Mouse (Mus musculus): ENCODE measurements around the gene Gm48552. TPM values are rescaled to one million over a fixed set of nuclear protein-coding genes. Genes with fewer than 3 reads are reported as not detected.
A peak's percentile ranks its signal among the peaks of the same experiment; 100 is the strongest.

Gm48552 gene
- polyA plus RNA-seq, 1 experiment from 2014 or later: 2.0 TPM

DNA sequence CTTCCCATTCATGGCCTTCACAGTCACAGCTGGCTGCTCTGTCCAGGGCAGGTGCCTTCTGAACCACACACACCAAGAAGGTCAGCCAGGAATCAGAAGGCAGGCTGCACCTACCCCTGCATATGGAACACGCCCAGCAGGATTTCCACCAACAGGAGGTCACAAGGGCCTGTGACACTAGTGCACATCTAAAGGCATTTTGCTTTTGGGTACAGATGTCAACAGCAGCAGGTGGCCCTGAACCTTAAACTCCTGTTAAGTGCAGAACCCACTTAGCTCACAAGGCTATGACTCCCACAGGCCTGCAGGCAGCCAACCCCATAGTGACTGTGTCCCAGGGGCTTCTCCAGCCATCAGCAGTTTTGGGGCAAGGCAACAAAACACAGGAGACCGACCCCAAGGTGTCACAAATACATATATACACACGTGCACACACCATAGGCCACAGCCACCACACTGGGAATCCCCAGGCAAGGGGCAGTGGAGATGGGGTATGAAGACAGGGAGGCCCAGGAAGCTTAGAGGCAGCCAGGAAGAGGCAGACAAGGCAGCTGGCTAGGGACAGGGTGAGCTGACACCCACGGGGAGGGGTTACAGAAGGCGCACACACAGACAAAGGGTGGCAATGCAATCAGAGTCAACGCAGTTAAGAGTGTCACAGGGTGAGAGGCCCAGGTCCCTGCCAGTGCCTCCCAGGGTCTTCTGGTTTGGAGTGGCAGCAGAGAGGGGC is 22.2 kb upstream of the Gm48552 start:
- Histone ChIP-seq H3K9ac (replicated peaks; ENCODE audit: low read depth, low read length) (no peak overlapping the region), H3K4me3 (ENCODE audit: low read depth, low read length) (no peak overlapping the region), H3K4me2 (ENCODE audit: low read depth, low read length) (no peak overlapping the region), H3K27ac (ENCODE audit: low read depth, low read length) (no peak overlapping the region), H3K27me3 (ENCODE audit: control insufficient read depth, insufficient read depth, low read length) (0 out of 2 replicates have a peak, but pooled peaks cover 3% of the 10 kb centered on the region), H3K36me3 (ENCODE audit: control insufficient read depth, insufficient read depth, low read length) (peaks cover 39% of the 10 kb centered on the region), H3K4me1 (ENCODE audit: control insufficient read depth, insufficient read depth, low read length) (peaks cover 10% of the 10 kb centered on the region; the same call in 1 of the 2 replicates), H3K9me3 (ENCODE audit: control insufficient read depth, low read length) (no peaks in the 10 kb centered on the region)
- ATAC-seq (ENCODE audit: low read depth): no peak
- 81% methylated on average over 6 of the region's 6 CpGs for WGBS

DNA sequence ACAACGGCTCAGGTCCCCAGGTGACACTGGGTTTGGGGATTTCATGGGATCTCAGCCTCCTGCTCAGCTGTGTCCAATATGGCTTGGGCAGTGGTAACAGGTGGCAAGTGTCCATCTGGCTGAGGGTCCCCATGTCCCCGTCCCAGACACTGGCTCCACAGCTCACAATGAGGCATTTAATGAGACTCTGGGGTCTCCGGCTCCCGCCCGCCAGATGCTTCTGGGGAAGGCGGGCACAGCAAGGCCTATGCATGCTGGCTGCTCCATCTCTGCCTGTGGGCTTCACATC is 21.7 kb upstream of the Gm48552 start:
- no peak for ATAC-seq (ENCODE audit: low read depth)
- no peak overlapping the region for H3K4me2 ChIP-seq (ENCODE audit: low read depth, low read length)
- H3K27me3 ChIP-seq (ENCODE audit: control insufficient read depth, insufficient read depth, low read length): 0 out of 2 replicates have a peak, but pooled peaks cover 3% of the 10 kb centered on the region
- H3K9me3 ChIP-seq (ENCODE audit: control insufficient read depth, low read length): no peaks in the 10 kb centered on the region
- WGBS: 50% methylated on average over 6 of the region's 6 CpGs
- no peak overlapping the region for H3K9ac ChIP-seq (replicated peaks; ENCODE audit: low read depth, low read length)
- peaks cover 39% of the 10 kb centered on the region for H3K36me3 ChIP-seq (ENCODE audit: control insufficient read depth, insufficient read depth, low read length)
- peaks cover 10% of the 10 kb centered on the region; the same call in 1 of the 2 replicates for H3K4me1 ChIP-seq (ENCODE audit: control insufficient read depth, insufficient read depth, low read length)
- no peak overlapping the region for H3K4me3 ChIP-seq (ENCODE audit: low read depth, low read length)
- no peak overlapping the region for H3K27ac ChIP-seq (ENCODE audit: low read depth, low read length)

DNA sequence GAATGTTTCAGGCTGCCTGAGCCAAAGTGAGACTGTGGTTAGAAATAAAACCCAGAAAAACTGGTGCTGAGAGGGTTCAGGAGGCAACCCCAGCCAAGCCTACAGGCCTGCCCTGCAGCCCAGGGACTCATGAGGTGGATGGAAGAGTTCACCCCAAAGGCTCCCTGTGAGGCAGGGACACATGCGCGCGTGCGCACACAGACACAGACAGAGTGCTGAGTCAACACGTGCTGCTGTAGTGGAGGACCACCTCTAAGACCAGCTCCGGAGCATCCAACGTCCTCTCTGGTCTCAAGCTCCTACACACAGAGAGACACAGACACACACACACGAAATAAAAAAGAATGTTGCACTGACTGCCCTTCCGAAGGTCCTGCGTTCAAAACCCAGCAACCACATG is 13.5 kb upstream of the Gm48552 start:
- no peak overlapping the region for H3K4me3 ChIP-seq (ENCODE audit: low read depth, low read length)
- no peak overlapping the region for H3K27ac ChIP-seq (ENCODE audit: low read depth, low read length)
- no peak overlapping the region for H3K9ac ChIP-seq (replicated peaks; ENCODE audit: low read depth, low read length)
- no peaks in the 10 kb centered on the region for H3K9me3 ChIP-seq (ENCODE audit: control insufficient read depth, low read length)
- ATAC-seq (ENCODE audit: low read depth): no peak
- no peak overlapping the region for H3K4me2 ChIP-seq (ENCODE audit: low read depth, low read length)
- peaks cover 21% of the 10 kb centered on the region for H3K4me1 ChIP-seq (ENCODE audit: control insufficient read depth, insufficient read depth, low read length)
- 92% methylated on average over 10 of the region's 10 CpGs for WGBS
- H3K36me3 ChIP-seq (ENCODE audit: control insufficient read depth, insufficient read depth, low read length): peaks cover 8% of the 10 kb centered on the region; the same call in 1 of the 2 replicates
- H3K27me3 ChIP-seq (ENCODE audit: control insufficient read depth, insufficient read depth, low read length): no peaks in the 10 kb centered on the region

DNA sequence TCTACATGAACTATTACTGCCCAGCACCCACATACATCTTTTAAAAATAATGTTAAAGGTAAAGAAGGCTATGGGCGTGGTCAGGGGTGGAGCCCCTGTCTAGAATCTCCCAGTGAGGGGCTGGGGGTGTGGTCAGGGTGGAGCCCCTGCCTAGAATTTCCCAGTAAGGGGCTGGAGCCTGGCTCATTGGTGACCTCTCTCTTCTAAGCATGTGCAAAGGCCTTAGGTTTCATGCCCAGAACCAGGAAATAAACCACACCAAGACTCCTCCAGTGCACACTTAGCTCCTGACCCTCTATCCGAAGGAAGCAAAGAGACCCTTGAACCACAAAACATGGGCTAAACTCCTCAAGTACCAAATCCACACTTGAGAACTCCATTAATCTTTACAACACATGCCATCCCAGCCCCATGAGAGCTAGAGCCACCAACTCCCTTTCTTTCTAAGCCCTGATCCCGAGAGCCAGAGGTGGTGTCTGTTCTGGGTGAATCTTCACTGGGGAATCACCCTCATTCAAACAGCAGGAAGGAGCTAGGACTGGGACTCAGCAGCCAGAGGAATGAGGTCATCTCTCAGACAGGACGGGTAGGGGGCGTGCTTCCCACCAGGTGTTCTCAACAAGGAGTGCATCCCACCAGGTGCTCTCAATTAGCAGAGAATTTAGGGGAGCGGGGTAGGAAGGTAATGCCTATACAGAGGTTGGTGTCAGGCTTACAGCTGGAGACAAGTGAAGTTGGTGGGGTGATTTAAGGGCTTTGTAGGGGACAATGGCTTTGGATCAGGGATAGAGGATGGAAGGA is 12.0 kb upstream of the Gm48552 start:
- Histone ChIP-seq H3K4me1 (ENCODE audit: control insufficient read depth, insufficient read depth, low read length) (peaks cover 21% of the 10 kb centered on the region), H3K4me3 (ENCODE audit: low read depth, low read length) (peak overlapping the region; percentile 75), H3K4me2 (ENCODE audit: low read depth, low read length) (peak overlapping the region; percentile 89), H3K9me3 (ENCODE audit: control insufficient read depth, low read length) (no peaks in the 10 kb centered on the region), H3K36me3 (ENCODE audit: control insufficient read depth, insufficient read depth, low read length) (peaks cover 4% of the 10 kb centered on the region; the same call in 1 of the 2 replicates), H3K9ac (replicated peaks; ENCODE audit: low read depth, low read length) (no peak overlapping the region; the same call in 1 of the 2 replicates), H3K27me3 (ENCODE audit: control insufficient read depth, insufficient read depth, low read length) (no peaks in the 10 kb centered on the region), H3K27ac (ENCODE audit: low read depth, low read length) (no peak overlapping the region)
- ATAC-seq (ENCODE audit: low read depth): no peak
- 43% methylated on average over 6 of the region's 6 CpGs for WGBS

DNA sequence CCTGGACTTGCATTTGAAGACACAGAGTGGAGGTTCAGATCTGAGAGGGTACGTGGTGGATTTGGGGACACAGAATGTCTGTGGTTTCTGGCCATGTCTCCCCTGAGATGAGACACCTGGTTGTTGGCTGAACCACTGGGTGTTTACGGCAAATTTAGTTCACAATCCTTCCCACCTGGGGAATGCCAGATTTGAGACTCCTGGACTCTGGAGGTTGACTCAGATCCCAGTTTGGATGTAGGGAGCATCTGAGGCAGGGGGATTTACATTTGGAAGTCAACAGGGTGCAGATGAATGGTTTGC is 11.5 kb upstream of the Gm48552 start:
- 65% methylated on average over 2 of the region's 2 CpGs for WGBS
- no peaks in the 10 kb centered on the region for H3K27me3 ChIP-seq (ENCODE audit: control insufficient read depth, insufficient read depth, low read length)
- peaks cover 21% of the 10 kb centered on the region for H3K4me1 ChIP-seq (ENCODE audit: control insufficient read depth, insufficient read depth, low read length)
- peaks cover 4% of the 10 kb centered on the region; the same call in 1 of the 2 replicates for H3K36me3 ChIP-seq (ENCODE audit: control insufficient read depth, insufficient read depth, low read length)
- peak overlapping the region; percentile 75 for H3K4me3 ChIP-seq (ENCODE audit: low read depth, low read length)
- no peaks in the 10 kb centered on the region for H3K9me3 ChIP-seq (ENCODE audit: control insufficient read depth, low read length)
- H3K4me2 ChIP-seq (ENCODE audit: low read depth, low read length): peak overlapping the region; percentile 89
- peak overlapping the region; percentile 79; the same call in 1 of the 2 replicates for H3K9ac ChIP-seq (replicated peaks; ENCODE audit: low read depth, low read length)
- H3K27ac ChIP-seq (ENCODE audit: low read depth, low read length): no peak overlapping the region
- ATAC-seq (ENCODE audit: low read depth): no peak

DNA sequence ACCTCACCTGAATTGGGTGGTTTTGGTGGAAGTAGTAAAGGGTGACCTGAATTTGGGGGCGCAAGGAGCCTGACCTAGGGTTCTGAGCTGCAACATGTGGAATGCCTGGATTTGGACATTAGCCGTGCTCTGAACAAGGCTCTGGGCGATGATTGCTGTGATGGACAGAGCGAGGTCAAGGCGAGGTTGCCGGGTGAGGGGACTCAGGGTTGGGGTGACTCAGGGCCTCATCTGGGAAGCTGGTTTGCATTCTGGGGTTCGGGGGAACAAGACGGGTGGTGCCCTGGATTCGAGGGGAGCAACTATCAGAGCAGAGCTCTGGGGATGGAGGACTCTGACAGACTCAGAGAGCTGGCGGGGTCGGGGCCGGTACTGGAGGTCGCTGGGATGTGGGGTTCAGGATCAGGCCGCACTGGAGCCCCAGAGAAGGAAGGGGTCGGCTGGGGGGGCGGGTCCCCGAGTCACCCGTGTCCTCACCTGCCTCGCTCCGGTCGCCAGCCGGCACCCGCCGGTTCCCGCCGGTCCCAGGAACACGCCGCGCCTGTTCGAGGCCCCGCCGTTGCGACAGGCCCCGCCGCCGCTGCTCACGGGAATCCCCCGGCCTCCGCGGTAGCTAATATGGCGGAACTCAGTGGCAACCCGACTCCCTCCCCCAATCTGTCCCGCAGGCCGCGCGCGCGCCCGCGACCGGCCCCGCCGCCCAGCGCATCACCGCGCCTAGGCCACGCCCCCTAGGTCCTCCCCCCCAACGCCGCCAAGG is 10.8 kb upstream of the Gm48552 start, which contains the start of gene Fzr1:
Gene Fzr1, minus strand, starts transcription at position 724 of the 760 bp plus-strand sequence.
- Histone ChIP-seq H3K27ac (ENCODE audit: low read depth, low read length) (peak within 1 kb of the TSS; percentile 79), H3K4me3 (ENCODE audit: low read depth, low read length) (peak within 1 kb of the TSS; percentile 75), H3K9ac (replicated peaks; ENCODE audit: low read depth, low read length) (peak within 1 kb of the TSS; percentile 79), H3K27me3 (ENCODE audit: control insufficient read depth, insufficient read depth, low read length) (no peaks in the 10 kb centered on the region), H3K4me1 (ENCODE audit: control insufficient read depth, insufficient read depth, low read length) (peaks cover 21% of the 10 kb centered on the region), H3K4me2 (ENCODE audit: low read depth, low read length) (peak within 1 kb of the TSS; percentile 89), H3K36me3 (ENCODE audit: control insufficient read depth, insufficient read depth, low read length) (peaks cover 4% of the 10 kb centered on the region; the same call in 1 of the 2 replicates), H3K9me3 (ENCODE audit: control insufficient read depth, low read length) (no peaks in the 10 kb centered on the region)
- peak; percentile 52 for ATAC-seq (ENCODE audit: low read depth)
- under 1% methylated on average over 58 of the region's 59 CpGs for WGBS

DNA sequence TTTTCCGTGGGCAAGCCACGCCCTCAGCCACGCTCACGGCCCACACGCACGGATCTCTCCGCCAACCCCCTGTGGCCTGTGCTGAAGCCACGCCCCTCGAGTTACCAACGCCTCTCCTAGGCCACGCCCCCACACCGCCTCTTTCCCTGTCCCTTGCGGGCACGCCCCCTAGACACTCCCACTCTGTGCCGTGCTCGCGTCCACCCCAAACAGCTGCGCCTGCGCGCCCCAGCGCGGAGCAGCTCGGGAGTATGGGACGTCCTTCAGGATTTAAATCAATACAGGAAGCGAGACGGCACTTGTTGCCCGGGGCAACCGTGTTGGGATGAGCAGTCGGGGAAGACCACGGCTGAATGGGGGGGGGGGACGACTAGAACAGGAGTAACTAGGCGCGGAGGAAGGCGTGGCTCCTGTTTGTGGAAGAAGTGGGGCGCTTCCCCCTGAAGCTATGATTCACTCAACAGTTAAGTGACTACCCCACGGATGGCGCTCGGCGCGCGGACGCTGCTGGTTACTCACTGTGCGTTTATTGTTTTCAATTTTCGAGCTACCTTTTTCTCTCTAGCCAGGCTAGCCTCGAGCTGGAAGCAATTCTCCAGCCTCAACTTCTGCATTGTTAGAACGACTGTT is 10.1 kb upstream of the Gm48552 start:
- peak; percentile 95 for ATAC-seq (ENCODE audit: low read depth)
- Histone ChIP-seq H3K4me1 (ENCODE audit: control insufficient read depth, insufficient read depth, low read length) (peaks cover 21% of the 10 kb centered on the region), H3K9ac (replicated peaks; ENCODE audit: low read depth, low read length) (peak overlapping the region; percentile 79), H3K4me3 (ENCODE audit: low read depth, low read length) (peak overlapping the region; percentile 75), H3K4me2 (ENCODE audit: low read depth, low read length) (peak overlapping the region; percentile 52), H3K27me3 (ENCODE audit: control insufficient read depth, insufficient read depth, low read length) (no peaks in the 10 kb centered on the region), H3K36me3 (ENCODE audit: control insufficient read depth, insufficient read depth, low read length) (peaks cover 4% of the 10 kb centered on the region; the same call in 1 of the 2 replicates), H3K9me3 (ENCODE audit: control insufficient read depth, low read length) (no peaks in the 10 kb centered on the region), H3K27ac (ENCODE audit: low read depth, low read length) (peak overlapping the region; percentile 79)
- WGBS: 1% methylated on average over 46 of the region's 46 CpGs

DNA sequence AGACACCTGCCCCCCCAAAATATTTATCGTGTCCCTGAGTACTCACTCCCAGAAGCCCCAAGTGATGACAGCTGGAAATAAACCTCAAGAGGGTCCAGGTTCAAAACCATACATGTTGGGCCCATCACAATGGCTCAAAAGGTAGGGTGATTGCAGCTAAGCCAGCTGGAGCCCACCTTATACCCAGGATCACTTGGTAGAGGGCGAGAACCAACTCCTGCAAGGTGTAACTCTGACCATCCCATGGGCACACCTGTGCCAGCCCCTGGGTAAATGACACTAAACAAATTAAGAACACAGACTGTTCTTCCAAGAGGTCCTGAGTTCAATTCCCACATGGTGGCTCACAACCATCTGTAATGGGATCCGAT is 9.6 kb upstream of the Gm48552 start:
- H3K36me3 ChIP-seq (ENCODE audit: control insufficient read depth, insufficient read depth, low read length): peaks cover under 1% of the 10 kb centered on the region; the same call in 1 of the 2 replicates
- ATAC-seq (ENCODE audit: low read depth): peak; percentile 3
- H3K9ac ChIP-seq (replicated peaks; ENCODE audit: low read depth, low read length): no peak overlapping the region; the same call in 1 of the 2 replicates
- no peaks in the 10 kb centered on the region for H3K9me3 ChIP-seq (ENCODE audit: control insufficient read depth, low read length)
- H3K4me1 ChIP-seq (ENCODE audit: control insufficient read depth, insufficient read depth, low read length): peaks cover 21% of the 10 kb centered on the region
- peak overlapping the region; percentile 75 for H3K4me3 ChIP-seq (ENCODE audit: low read depth, low read length)
- no peaks in the 10 kb centered on the region for H3K27me3 ChIP-seq (ENCODE audit: control insufficient read depth, insufficient read depth, low read length)
- H3K27ac ChIP-seq (ENCODE audit: low read depth, low read length): peak overlapping the region; percentile 70; the same call in 1 of the 2 replicates
- WGBS: 57% methylated on average over 3 of the region's 3 CpGs
- H3K4me2 ChIP-seq (ENCODE audit: low read depth, low read length): peak overlapping the region; percentile 52

Measured in neural tube, embryonic 14.5 days (tissue).